Mouse (Mus musculus): ENCODE results near the gene Selenom.

Gene Selenom

DNA sequence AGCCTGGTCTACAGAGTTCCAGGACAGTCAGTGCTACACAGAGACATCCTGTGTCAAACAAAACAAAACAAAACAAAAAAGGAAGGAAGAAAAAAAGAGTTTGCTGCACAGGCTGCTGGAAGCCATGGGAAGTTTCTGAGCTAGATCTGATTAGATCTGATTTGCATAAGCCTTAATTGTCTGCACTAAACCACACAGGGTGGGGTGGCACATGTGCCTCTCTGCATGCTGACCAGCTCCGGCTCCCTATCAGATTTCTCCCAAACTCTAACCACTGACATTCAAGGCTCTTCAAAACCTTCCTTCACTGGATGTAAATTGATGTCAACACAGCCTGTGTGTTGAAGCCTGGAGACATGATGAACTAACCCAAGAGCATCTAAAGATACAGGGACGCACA, 32.6 kb downstream of the Selenom start:
- CTCF ChIA-PET, result no interaction called here
- POLR2A ChIA-PET, result interaction anchor here in 3 of 4 experiments (0.6 to 6.0 kb wide), 11 partner anchors 8 to 102 kb away, joined by 3 to 80 read pairs (median 6); partner anchors contain the start of genes Morc2a (in 2 of the 3) and Smtn (in 1 of the 3)

DNA sequence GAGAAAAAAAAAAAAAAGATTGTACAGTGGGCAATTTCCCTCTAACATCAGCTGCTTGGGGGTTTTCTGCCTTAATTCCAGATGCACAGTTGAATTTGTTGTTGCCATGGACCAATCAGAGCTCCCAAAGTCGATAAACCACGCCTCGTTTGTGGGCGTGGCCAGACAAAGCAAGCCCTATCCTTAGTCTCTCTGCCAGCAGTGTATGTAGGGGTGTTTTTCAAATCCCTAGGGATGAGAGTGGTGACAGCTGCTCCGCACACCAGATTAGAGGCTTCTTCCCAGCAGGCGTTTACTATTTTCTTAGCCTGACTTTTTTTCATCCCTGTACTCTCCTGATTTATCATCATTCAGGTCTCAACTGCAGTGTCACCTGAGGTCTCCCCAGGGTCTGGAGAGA, 33.5 kb downstream of the Selenom start:
- ChIA-PET POLR2A (interaction anchor here in 3 of 4 experiments (0.5 to 6.0 kb wide), 26 partner anchors 9 to 436 kb away, joined by 3 to 80 read pairs (median 4); partner anchors contain the start of genes Morc2a (in 3 of the 3), Inpp5j (in 1 of the 3), Pes1 (in 1 of the 3) and Selenom (in 1 of the 3)), CTCF (interaction anchor here in 3 of 4 experiments (0.5 to 1.7 kb wide), 10 partner anchors 8 to 213 kb away, joined by 3 to 8 read pairs (median 4); partner anchors contain the start of genes Selenom (in 1 of the 3) and Smtn (in 1 of the 3))

DNA sequence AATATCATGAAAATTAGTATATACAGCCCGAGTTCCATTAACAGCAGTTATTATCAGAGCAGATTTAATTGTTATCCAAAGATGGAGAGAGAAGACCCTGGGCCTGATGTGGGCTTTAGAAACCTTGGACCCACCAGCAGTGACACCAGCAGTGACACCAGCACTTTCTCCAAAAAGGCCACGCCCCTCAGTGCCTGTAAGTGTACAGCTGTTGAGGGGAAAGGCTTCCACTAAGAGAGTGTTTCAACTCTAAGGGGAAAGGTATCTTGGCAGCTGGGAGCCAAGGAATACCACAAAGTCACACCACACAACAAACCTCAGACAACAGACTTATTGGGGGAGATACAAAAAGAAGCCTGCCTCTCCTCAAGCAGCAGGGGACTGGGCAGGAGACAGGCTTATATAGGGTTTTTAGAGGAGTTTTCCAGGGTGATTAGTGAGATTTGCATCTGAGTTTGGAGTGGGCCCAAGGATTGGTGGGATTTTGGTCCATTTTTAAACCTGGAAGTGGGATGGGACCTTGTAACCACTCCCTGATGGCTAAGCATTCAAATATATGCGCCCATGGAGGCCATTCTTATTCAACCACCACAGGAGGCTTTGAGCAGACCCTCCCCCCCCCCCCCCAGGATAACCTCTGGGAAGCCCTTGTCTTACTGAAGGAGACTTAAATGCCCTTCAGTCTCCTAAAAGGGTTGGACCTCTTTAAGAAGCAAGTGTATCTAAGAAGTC, 34.2 kb downstream of the Selenom start:
- CTCF ChIA-PET, result interaction anchor here in 3 of 4 experiments (0.7 to 1.7 kb wide), 7 partner anchors 9 to 212 kb away, joined by 3 to 8 read pairs (median 5); partner anchors contain the start of genes Selenom (in 1 of the 3) and Smtn (in 1 of the 3)

DNA sequence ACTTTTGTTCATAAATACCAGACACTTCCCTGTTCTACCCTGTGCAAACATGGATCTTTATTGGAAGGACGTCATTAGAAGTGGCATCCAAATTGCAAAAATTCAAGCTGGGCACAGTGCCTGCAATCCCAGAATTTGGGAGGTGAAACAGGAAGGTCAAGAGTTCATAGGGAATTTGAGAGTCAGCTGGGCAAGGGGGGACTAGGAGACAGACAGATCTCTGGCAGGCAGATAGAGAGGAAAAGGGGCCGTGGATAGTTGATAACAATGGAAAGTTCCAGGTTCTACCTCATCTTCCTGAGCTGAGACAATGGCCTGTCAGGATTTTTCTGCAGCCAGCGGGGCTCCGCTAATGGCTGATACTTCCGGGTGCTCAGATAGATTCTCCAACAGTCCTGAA, 35.3 kb downstream of the Selenom start:
- ChIA-PET POLR2A (interaction anchor here in 3 of 4 experiments (0.5 to 6.0 kb wide), 27 partner anchors 10 to 673 kb away, joined by 3 to 80 read pairs (median 4); partner anchors contain the start of genes Morc2a (in 2 of the 3), Smtn (in 2 of the 3), Drg1 (in 1 of the 3) and Inpp5j (in 1 of the 3)), CTCF (interaction anchor here in 3 of 4 experiments (0.5 to 2.1 kb wide), 5 partner anchors 14 to 673 kb away, joined by 3 to 8 read pairs (median 4); no protein-coding TSS in a partner anchor)

More for the DNA sequence above, 34.2 kb downstream of the Selenom start:
- POLR2A ChIA-PET, result interaction anchor here in 3 of 4 experiments (0.5 to 6.0 kb wide), 36 partner anchors 8 to 674 kb away, joined by 3 to 80 read pairs (median 4); partner anchors contain the start of genes Morc2a (in 3 of the 3), Inpp5j (in 1 of the 3), Pes1 (in 1 of the 3) and Rnf185 (in 1 of the 3)

DNA sequence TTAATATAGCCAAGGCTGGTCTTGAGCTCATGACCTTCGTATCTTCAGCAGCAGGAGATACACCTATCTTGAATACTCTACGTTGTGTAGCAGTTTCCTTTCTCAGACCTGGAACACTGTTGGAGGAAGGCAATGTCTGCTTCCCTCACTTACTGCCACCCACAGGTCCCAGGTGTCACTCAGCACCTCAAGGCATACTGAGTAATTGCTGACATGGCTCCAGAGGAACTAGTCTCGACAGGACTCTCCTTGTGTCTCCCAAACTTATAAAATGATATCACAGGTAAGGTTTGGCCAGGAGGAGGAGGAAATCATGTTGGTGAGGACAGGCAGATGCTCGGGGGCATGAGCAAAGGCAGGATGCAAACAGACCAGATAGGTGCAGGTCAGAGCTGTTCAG, 40.5 kb downstream of the Selenom start:
- CTCF ChIA-PET, result interaction anchor here in 1 of 4 experiments (0.6 to 1.8 kb wide), 2 partner anchors 20 to 46 kb away, joined by 4 to 5 read pairs; no protein-coding TSS in a partner anchor
- POLR2A ChIA-PET, result interaction anchor here in 2 of 4 experiments (0.9 to 3.2 kb wide), 5 partner anchors 16 to 94 kb away, joined by 3 to 12 read pairs (median 3); partner anchors contain the start of gene Morc2a (in 1 of the 2)

DNA sequence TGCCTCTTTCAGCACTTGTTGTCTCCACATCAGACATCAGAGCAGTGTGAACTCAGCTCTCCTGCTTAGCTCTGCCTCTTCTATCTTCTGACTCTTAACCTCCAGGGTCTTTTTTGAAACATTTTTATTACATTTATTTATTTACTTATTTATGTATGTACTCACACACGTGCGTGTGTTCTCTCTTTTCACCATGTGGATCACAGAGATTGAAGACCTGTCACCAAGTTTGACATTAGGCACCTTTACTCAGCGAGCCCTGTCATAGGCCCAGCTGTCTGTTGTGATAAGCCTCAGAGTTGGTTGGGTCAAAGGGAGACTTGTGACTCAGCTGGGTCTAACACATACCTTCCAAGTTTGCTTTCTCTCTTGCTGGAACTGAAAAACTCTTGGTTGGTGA, 43.4 kb downstream of the Selenom start:
- ChIA-PET CTCF (no interaction called here), POLR2A (no interaction called here)

DNA sequence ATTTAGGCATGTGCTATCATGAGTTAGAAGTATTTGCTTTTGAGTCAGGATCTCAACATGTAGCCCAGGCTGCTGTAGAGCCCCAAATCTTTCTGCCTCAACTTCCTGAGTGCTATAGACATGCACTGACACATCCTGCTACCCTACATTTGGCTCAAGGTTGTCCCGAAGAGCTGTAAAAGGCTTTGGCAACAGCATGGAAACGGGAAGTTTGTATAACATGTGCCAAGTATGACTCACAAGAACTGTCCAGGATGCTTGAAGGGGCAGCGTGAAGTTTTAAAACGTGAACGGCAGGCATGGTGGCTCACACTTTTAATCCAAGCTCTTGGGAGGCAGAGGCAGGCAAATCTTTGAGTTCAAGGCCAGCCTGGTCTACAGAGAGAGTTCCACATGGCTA, 45.7 kb downstream of the Selenom start:
- ChIA-PET CTCF (interaction anchor here in 2 of 4 experiments (0.6 to 1.9 kb wide), 3 partner anchors 10 to 57 kb away, joined by 3 to 5 read pairs (median 4); no protein-coding TSS in a partner anchor), POLR2A (interaction anchor here in 1 of 4 experiments (0.6 to 1.8 kb wide), 4 partner anchors 10 to 23 kb away, joined by 3 to 4 read pairs (median 3); no protein-coding TSS in a partner anchor)

DNA sequence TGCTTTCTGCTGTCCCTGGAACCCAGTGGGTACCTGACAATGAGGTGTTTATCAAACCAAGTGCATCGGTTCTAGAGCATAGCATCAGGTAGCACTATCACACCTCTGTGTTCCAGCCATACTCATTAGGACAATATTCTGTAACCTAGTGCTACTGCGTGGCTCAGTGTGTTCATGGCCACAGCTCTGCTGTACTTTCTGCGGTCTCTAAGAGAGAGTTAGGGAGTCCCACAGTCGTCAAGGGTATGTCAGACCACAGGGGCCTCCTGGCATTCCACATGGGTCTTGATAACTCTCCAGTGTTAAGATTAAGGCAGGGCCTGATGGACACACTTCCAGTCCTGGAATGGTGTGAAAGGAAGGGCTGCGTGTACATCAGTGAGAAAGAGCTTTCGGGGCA, 49.4 kb downstream of the Selenom start:
- CTCF ChIA-PET, result interaction anchor here in 2 of 4 experiments (0.5 to 1.5 kb wide), 2 partner anchors 29 to 665 kb away, joined by 5 to 6 read pairs; no protein-coding TSS in a partner anchor
- POLR2A ChIA-PET, result interaction anchor here in 2 of 4 experiments (0.8 to 1.9 kb wide), 6 partner anchors 14 to 85 kb away, joined by 3 to 6 read pairs (median 4); partner anchors contain the start of genes Morc2a (in 1 of the 2) and Smtn (in 1 of the 2)

DNA sequence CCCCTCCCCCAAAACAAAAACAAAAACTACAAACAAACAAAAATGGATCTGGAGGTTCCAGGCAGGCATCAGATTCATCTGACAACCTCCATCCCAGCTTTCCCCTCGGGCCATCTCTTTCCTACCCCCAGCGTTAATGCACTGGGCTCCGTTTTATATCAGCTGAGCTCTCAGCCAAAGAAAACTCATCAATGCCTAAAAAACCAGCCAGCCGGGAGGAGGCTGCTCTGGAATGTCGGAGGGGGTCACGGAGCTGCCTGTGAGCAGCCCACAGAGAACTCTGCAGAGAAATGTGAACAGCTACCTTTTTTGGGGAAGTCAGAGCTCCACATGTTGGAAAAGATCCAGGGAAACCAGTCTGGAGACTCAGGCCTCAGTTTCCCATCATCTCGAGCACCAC, 50.0 kb downstream of the Selenom start:
- ChIA-PET POLR2A (interaction anchor here in 3 of 4 experiments (0.6 to 1.9 kb wide), 10 partner anchors 9 to 299 kb away, joined by 3 to 6 read pairs (median 4); partner anchors contain the start of genes Morc2a (in 1 of the 3) and Osbp2 (in 1 of the 3)), CTCF (interaction anchor here in 3 of 4 experiments (0.5 to 1.5 kb wide), 4 partner anchors 26 to 664 kb away, joined by 4 to 6 read pairs (median 5); no protein-coding TSS in a partner anchor)

DNA sequence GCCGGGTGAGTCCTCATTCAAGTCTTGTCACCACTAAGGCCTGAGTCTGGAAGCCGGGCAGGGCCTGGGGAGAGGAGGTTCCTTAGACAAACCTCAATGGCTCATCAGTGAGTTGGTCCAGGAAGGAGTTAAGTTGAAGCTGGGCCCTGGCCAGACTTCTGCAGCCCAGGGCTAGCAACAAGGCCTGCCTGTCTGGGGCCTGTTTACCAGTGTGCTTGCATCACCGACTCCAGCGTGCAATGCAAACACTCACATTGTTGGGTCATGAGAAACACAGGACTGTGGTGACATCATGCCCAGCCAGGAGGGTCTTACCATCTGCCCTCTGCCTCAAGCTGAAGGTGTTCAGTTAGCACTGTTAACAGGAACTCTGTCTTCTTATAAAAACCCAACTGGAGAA, 51.5 kb downstream of the Selenom start:
- CTCF ChIA-PET, result no interaction called here
- POLR2A ChIA-PET, result interaction anchor here in 1 of 4 experiments (1.3 kb wide), 1 partner anchor 83 kb away, joined by 3 read pairs; the partner anchor contains the start of gene Morc2a
